Mouse (Mus musculus) A20 (cell line): ENCODE results near the gene Slc2a6.

ENCODE experiments used
- DNase-seq: peaks from one replicate; pipeline ENCODE4 v3.0.0-alpha.2; 2011; ENCODE audit warnings: low read depth, low spot score

The Slc2a6 gene

DNA sequence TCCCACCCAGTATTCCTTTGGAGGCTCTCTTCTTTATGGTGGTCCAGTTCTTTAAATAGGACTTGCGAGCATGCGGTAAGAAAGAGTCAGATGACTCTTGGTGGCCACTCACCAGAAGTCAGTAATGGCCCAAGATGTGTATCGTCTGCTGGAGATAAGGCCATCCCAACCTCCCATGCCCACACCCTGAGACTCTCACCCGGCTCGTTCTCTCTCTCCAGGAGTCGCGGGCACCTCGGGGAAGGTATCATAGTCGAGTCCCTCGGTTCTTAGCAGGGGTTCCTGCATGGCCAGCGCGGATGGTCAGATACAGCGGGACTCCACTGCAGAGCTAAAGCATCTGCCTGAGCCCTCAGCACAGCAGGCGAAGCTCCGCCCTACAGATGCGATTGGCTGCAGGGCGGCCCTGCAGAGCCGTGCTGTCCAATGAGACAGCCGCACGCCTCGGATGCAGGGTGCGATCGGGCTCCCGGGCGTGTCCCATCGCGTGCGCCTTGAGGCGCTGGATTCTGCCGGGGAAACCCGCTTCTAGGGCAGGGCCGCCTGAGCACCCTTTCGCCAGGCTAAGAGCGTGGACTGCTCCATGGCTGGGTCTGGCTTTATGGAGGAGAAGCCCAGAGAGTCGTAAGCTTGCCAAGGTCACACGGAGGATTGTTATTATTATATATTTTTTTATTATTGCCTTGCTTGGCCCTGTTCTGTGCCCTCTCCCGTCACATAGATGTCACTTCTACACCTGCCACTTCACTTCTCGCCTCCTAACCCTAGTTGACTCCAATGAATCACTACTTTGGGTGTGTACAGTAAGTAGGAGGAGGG, at the start of gene Slc2a6:
Gene Slc2a6, minus strand, starts transcription at position 381 of the 819 bp plus-strand sequence.
- DNase-seq: peak; percentile 94

DNA sequence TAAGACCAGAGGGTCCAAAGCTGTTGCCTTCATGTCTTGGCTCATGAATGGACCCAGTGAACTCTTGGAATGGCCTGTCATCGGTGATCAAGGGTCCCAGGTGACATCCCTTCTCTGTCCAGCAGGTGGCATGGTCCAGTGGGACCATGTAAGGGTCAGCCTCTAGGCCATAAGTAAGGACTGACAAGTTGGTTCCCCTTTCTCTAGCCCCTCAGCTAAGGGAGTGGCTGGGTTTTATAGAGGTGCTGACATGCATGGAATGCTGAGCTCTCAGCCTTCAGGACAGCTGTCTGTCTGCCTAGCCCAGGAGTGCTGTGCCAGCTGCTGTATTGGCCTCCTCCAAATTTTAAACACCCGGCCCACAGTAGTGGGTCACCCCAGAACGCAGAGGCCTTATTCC, 47.7 kb upstream of the Slc2a6 start:
- peak; percentile 64 for DNase-seq

DNA sequence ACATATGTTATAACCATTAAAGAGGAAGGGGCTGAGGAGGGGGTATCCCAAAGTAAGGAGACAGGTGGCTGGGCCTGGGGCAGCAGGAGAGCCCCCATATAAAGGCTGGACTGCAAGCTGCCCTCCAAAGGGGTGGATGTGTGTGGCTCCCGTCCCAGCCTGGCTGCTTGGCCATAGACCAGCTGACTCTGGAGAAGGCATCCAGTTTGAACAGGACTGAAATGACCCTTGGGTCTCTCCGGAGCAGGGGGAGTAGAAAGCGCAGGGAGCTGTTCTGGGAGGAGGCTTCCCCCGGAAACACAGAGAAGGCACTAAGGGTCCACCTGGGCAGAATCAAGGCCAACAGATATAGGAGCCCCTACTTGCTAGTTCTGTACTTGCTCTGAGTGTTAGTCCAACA, 47.0 kb upstream of the Slc2a6 start:
- no peak for DNase-seq

DNA sequence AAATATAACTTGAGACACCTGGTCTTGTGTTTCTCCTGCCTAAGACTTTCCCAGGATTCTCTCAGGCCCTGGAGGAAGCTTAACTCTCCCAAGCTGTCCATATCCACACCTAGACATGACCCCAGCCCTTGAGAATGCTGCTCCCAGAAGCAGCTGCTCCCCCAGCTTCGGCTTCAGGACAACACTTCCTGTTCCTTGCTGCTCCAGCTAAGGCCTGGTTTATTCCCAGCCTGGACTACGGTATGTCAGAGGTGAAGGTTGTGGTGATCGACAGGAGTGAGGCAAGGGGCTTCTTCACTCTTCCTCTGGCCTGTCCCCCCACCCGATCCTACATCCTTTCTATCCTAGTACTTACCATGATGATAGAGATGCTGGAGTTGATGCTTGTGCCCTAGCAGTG, 45.6 kb upstream of the Slc2a6 start:
- DNase-seq: no peak

DNA sequence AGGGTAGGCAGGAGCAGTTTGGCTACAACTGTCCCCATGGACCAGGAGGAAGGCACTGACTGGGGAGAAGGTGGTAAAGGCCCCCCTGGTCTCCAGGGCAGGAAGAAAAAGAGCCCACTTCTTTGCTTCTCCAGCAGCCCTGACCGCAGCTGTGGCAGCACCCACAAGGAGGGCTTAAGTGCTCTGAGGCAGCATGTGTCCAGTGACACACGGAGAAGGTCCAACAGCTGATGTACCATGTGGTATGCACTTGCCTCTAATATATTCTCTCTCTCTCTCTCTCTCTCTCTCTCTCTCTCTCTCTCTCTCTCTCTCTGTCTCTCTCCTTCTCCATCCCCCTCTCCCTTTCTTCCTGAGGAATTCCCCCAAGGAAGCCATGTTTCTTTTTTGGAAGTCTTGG, 44.2 kb upstream of the Slc2a6 start, which contains the start of gene Mymk:
Gene Mymk, minus strand, starts transcription at position 202 of the 400 bp plus-strand sequence.
- DNase-seq: no peak

DNA sequence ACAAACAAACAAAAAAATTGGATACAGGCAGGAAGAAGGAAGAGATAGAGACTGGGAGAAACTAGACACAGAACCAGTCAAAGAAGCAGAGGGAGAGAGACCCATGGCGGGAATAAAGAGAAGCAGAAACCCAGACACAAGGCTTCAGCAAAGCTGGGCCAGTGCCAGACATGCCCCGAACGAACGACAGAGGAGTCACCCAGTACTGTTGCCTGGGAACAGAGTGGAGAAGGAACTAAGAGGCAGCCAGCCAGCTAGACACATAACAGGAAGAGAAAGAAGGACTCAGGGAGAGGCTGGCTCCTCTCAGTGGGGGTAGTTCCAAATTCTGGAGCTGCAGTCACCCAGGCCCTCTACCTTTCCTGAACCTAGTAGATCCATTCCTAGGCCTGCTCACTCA, 43.3 kb upstream of the Slc2a6 start:
- DNase-seq: no peak

DNA sequence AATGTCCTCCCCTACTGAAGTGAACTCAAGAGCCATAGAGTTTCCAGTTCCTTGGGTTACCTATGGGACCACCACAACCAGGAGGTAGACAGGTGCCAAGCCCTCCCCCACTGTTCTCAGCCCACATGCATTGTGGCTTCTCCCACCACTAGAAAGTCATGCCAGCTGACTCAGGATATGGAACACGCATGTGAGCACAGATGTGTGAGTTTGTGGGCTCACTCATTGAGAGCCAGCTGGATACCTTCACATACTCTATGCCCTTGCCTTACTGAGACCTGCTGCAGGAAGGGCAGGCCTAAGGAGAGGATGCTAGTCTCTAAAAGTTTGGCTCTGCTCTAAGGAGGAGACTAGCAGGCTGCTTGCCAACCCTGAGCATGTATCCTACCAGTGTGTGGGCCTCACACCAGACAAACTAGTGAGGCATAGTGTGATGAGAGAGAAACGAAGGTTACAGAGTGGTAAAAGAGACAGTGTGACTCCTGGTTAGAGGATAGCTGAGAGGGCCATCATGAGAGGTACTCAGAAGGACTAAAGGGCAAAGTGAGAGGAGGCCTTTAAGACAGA, 42.5 kb upstream of the Slc2a6 start:
- DNase-seq: no peak

DNA sequence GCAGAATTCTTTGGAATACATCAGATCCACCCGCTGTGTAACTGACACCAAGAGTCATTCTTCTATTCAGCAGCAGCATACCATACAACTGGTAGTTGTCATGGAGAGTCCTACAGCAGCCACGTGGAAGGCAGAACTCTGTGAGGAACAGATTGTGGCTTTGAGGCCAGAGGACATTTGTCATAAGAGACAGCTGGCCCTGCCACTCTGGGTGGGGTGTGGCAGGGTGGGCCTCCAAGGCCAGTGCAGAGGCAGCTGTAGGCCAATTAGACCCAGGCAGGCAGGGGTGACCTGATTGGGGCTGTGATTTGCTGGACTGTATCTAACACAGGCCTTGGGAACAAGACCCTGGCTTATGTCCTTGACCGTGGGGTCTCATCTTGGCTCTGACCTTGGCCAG, 41.8 kb upstream of the Slc2a6 start:
- no peak for DNase-seq

DNA sequence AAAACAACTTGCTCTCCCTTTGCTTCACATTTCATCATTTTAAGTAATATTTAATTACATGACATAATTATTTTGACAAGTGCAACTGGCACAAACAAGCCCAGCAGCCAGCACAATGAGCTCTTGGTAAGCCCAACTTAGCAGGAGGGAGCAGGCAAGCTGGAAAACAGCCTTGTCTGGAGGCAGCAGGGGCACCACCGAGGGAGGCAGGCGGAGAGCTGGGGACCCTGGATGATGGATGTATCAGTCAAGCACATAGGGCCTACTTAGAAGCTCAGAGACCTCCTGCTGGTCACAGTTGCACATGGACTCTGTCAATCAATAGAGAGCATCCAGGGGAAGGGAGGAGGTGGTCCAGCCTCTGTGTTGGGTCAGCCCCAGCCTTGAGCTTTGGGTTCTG, 40.2 kb upstream of the Slc2a6 start:
- no peak for DNase-seq

DNA sequence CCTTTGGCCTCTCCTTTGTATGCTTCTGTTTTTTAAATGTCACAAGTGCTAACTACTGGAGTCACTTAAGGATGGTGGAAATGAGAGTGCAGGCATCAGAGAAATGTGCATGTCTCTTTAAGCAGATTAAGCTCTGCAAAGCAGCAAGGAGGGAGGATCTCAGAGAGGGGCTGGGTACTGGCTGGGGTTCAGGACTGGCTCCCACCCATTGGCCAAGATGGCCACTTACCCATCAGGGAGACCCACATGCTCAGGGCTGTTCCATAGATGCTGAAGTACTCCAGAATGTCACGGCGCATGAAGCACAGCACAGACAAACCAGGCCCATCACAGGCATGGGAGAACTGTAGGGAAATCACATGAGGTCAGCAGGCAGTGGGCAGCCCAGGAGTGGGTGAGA, 39.3 kb upstream of the Slc2a6 start:
- DNase-seq: no peak

DNA sequence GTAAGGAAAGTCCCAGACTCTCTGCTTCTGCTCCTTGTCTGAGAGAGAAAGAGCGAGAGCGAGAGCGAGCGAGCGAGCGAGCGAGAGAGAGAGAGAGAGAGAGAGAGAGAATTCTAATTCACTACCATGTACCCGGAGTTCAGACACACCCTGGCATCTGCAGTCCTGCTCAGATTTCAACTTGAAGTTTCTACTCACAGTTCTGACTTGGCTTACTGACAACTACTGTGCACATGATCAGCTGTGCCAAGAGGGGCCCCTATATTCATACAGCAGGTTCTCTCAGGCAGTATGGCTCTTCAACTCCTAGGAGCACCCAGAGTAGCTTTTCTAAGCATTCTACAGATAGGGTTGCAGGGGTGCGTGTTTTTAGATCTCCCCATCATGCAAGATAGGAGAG, 31.4 kb upstream of the Slc2a6 start:
- no peak for DNase-seq

DNA sequence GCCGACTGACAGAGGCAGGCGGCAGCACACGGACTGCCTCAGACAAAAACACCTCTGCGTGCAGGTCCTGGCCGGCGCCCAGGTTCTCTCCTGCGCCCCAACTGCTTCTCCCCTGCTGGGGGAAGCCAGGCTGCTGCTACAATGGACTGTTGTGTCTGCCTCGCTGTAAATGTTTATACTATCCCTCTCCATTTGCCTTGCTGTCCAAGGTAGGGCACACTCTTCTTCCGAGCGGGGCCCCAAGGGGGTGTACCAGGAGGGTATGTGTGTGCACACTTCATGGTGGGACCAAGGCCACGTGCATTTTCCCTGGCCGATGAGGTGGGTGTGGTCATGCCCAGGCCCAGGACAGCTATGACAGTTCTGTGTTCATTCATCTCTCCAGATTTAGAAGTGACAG, 31.0 kb upstream of the Slc2a6 start:
- no peak for DNase-seq

DNA sequence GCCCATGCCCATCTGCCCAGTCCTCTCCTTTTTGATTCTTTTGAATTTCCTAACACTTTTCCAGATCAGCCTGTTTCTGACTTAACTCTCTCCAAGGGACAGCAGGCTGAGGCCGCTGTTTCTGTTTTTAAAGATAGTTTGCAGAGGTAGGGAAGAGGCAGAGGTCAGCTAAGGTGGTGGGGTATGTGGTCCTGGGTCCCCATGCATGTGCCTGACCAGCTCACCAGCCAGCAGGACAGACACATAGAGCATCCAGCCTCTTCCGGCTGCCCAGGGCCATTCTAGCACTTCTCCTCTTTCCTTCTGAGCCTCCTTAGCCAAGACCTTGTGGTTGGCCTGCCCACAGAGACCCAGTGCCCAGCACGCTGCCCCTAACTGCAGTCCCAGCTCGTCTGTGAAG, 30.5 kb upstream of the Slc2a6 start:
- DNase-seq: no peak

DNA sequence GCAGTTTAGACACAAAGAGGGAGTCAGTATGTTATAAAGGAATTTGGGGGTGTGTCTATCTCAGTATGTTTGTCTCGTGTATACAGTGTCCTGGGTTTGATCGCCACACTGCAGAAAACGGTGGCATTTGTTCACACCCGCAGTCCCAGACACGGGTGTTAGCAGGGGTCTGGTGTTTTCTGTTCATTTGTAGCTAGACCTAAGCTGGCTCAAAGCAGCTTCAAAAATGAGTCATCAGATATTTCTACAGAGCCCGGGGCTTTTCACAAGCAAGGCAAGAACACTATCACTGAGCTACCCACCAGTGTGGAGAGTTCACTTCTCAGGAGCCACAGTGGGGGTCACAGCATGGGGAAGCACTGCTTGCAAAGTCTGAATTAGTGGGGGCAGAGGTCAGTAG, 21.6 kb upstream of the Slc2a6 start:
- no peak for DNase-seq

DNA sequence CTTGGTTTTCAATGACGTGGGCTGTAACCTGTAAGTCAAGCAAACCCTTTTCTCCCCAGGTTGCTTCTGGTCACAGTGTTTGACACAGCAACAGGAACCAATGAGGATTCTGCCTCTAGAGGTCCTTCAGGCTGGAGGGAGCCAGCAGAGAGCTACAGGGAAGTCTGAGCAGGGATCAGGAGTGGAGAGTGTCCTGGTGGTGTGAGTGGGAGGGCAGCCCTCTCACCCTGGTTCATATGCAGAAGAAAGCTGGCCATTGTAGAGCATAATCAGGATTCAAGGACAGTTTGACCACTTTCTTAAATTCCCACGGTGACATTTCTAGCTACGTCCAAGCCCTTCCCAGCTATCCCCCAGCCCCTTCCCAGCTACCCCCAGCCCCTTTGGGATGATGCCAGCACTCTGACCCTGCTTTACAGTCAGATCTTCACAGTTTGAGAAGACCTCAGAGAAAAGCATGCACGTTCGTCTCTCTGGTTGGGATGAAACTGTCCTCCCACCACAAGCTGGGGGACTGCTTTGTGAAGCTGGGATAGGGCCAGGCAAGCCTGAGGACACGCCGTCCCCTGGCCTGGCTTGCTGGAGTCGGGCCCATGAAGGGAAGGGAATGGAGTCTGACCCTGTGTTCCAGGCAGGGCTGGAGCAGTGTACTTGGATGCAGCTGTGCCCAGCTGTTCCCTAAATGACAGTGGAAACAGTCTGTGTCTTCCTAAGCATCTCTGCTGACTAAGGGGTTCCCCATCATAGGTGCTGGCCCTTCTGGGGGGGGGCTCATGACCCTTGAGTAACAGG, 18.4 kb upstream of the Slc2a6 start:
- no peak for DNase-seq

DNA sequence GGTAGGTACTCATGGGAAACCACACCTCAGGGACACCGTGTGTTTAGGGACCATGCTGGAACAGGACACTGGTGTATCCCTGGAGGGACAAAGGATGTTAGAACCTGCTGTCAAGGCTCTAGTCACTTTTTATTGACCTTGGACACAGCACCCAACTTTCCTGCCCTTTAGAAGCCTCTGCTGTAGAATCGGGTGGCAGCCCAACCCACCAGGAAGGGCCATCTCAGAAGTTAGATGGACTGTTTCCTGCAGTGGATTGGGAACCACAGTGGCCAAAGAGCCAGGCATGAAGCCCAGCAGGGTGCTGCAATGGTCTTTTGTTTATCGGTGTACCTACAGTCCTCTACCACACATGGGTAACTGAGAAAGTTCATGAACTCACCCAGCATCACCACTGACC, 16.8 kb upstream of the Slc2a6 start:
- no peak for DNase-seq

DNA sequence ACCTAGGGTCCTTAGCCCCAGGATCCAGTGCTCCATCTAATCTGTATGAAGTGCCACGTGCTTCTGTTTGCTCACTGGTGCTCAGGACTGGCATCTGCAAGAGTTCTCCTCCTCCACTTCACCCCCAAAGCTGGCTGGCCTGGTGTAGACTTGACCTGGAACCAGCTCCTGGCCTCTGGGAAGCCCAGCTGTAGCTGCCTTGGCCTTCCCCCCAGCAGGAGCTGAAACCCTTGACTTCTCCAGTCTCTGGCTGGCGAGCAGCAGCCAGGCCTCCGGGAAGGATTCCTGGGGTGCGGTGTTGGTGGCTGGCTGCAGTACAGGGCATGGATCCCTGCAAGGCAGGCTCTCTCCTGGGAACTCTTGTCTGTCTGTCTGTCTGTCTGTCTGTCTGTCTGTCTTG, 16.4 kb upstream of the Slc2a6 start:
- no peak for DNase-seq

DNA sequence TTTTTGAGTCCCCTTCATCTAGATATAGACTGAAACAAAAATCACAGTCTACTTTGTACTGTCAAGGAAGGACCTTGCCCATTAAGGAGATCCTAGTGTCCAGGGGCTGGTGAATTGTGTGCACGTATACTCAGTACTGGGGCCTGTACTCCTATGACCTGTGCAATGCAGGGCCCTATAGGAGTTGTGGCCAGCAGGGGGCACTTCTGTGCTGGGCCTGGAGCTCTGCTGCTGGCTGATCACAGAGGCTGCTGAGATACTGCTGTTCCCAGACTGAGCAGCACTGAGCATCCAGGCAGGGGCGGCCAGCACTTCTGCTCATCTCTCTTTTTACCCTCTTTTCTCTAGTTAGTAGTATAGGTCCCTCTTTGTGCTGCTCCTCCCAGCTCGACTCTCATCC, 15.7 kb upstream of the Slc2a6 start:
- DNase-seq: peak; percentile 75

DNA sequence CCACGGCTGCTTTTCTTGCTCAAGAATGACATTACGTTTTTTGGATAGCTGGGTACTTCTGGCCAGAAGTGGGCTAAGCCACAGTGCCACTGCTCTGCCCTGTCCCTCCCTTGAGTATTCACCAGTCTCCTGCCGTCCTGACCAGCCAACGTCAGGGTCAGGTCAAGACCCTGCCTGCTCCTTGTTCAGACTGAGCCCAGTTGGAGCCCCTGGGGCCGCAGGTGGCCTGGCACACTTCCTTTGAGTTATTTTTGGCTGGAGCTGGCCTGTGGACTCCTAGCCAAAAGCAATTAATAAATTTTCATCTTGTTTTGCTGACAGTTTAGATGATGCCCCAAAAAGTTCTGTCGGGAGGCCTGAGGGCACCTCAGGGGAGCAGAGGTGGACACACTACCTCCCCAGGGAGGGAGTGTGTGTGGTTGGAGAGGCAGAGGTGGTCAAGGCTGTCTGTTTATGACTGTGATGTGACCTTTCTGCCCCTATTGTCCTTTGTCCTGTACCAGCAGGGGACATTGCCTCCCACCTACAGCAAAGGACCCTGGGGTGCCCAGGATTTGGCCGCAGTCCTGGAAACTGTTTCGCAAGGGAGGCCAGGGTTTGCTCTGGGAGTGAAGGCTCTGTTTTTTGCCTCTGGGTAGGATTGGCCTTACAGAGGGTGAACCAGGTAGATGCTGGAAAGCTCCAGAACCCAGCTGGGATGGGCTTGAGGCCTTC, 14.5 kb upstream of the Slc2a6 start:
- no peak for DNase-seq

DNA sequence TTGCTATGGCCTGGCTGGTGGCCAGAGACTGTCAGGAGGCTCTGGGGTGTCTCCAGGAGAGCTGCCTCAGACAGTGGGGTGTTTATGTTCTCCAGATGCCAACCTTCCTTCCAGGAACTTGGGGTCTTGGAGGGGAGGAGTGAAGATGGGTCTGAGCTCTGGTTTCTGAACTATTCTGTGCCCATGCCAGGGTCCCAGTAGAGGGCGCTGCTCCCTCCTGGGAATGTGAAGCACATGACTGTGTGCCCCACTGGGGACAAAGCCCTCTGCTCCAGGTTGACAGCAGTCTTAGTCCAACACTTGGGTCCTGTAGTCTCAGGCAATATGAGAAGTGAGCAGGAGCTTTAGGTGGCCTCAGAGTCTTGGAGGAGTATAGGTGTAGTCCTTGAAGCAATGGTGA, 11.5 kb upstream of the Slc2a6 start:
- DNase-seq: peak; percentile 48

DNA sequence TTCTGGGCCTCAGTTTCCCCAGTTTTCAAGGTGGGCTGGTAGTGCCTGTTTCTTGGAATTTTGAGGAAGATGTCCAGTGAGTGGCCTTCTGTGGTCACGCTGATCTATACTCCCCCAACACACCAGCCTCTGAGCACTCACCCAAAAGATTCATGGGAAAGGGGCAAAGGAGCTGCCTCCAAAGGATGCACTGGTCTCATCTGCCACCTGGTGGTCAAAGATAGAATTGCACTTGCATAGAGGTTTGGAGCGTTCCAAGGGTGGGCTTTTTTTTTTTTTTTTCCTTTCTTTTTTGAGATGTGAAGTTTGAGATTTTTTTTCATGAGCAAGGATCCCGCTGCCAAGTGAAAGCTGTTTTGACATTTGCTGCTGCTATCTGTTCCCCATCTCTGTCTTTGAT, 10.8 kb upstream of the Slc2a6 start:
- peak; percentile 67 for DNase-seq

DNA sequence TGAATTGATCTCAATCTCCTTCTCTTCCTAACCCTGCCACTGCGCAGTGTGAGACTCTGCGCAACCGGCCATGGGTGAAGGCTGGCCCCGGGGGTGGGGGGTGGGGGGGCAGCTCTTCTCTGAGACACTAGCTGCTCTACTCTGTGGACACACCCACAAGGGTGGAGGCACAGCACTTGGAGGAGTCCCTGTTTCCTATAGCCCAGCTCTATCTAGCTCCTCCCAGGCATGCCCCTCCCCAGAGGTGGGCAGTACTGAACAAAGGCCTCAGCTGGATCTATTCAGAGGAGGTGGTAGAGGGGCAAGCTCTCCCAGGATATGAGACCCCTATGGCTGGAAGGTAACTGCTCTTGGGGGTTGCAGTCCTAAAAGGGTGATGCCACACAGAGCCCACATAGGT, 9.2 kb upstream of the Slc2a6 start:
- DNase-seq: no peak
